Mouse (Mus musculus) CH12.LX (cell line): ENCODE results near the gene Cep295nl. TPM values are rescaled to one million over a fixed set of nuclear protein-coding genes. Genes with fewer than 3 reads are reported as not detected.

Experiments used
- DNase-seq: peaks from one replicate; pipeline ENCODE4 v3.0.0-alpha.2; 2013; ENCODE audit errors: extremely low read depth
- H3K27ac ChIP-seq: 2 replicates; pipeline ENCODE4 v1.5.1; 2012; ENCODE audit warnings: low read depth, mild to moderate bottlenecking, control low read depth, moderate library complexity; ENCODE audit not compliant: insufficient read depth
- H3K27me3 ChIP-seq: replicated peaks from 2 replicates; pipeline ENCODE3; 2012; ENCODE audit warnings: inconsistent platforms
- H3K36me3 ChIP-seq, 2 experiments: replicated peaks in 1 of 2; 2 replicates each; pipeline versions ENCODE3 to v1.6.1; 2012; ENCODE audit warnings: inconsistent platforms in 1 of 2, low read length in 1 of 2, mild to moderate bottlenecking in 1 of 2, mixed read lengths in 1 of 2, moderate library complexity in 1 of 2; ENCODE audit not compliant: control insufficient read depth in 1 of 2, insufficient read depth in 1 of 2
- H3K4me1 ChIP-seq, 2 experiments: 2 replicates each; pipeline ENCODE4 v1.6.1; 2012; ENCODE audit warnings: inconsistent platforms in 1 of 2, moderate library complexity in 1 of 2; ENCODE audit not compliant: insufficient read depth in 2 of 2, control insufficient read depth in 1 of 2
- H3K4me2 ChIP-seq: 2 replicates; pipeline ENCODE4 v1.6.1; 2012; ENCODE audit warnings: low read depth, mild to moderate bottlenecking, control low read depth; ENCODE audit not compliant: poor library complexity, insufficient read depth, severe bottlenecking
- H3K4me3 ChIP-seq, 3 experiments: fragments of 150-350 bp in 1 of 3; sonication (generic) in 1 of 3; replicated peaks in 1 of 3; 2 replicates each; pipeline versions ENCODE3 to v1.5.1; 2011 to 2012; ENCODE audit warnings: low read depth in 2 of 3, low read length in 2 of 3, mild to moderate bottlenecking in 2 of 3, moderate library complexity in 2 of 3, control low read depth in 1 of 3, improper control_type of control experiment in 1 of 3, inconsistent platforms in 1 of 3, mixed read lengths in 1 of 3; ENCODE audit not compliant: poor library complexity in 1 of 3
- H3K79me2 ChIP-seq: replicated peaks from 2 replicates; pipeline ENCODE4 v1.6.1; 2012; ENCODE audit warnings: mild to moderate bottlenecking, moderate library complexity; ENCODE audit not compliant: control insufficient read depth, poor library complexity, insufficient read depth, severe bottlenecking; ENCODE audit errors: extremely low read depth
- H3K9ac ChIP-seq: 2 replicates; pipeline ENCODE4 v1.6.1; 2012; ENCODE audit warnings: low read depth, mild to moderate bottlenecking, control low read depth, moderate library complexity; ENCODE audit not compliant: insufficient read depth
- H3K9me3 ChIP-seq: replicated peaks from 2 replicates; pipeline ENCODE3; 2012; ENCODE audit warnings: low read length, inconsistent platforms, mixed read lengths
- CTCF ChIP-seq, 2 experiments: IDR thresholded peaks in 1 of 2; conservative IDR thresholded peaks in 1 of 2; 2 replicates each; pipeline ENCODE4 v1.5.1; 2011 to 2012; ENCODE audit warnings: low read depth in 2 of 2, low read length in 2 of 2, improper control_type of control experiment in 1 of 2, inconsistent platforms in 1 of 2, mild to moderate bottlenecking in 1 of 2, moderate library complexity in 1 of 2
- JUN ChIP-seq: IDR thresholded peaks from 2 replicates; pipeline ENCODE4 v1.6.1; 2011; ENCODE audit warnings: low read depth, mild to moderate bottlenecking, low read length, improper control_type of control experiment, moderate library complexity; ENCODE audit not compliant: insufficient read depth
- KAT2A ChIP-seq: IDR thresholded peaks from 2 replicates; pipeline ENCODE4 v1.6.1; 2012; ENCODE audit warnings: low read length, improper control_type of control experiment, inconsistent platforms; ENCODE audit not compliant: insufficient replicate concordance
- MAX ChIP-seq: IDR thresholded peaks from 2 replicates; pipeline ENCODE4 v1.6.1; 2011; ENCODE audit warnings: low read length, improper control_type of control experiment
- MAZ ChIP-seq: IDR thresholded peaks from 2 replicates; pipeline ENCODE4 v1.6.1; 2012; ENCODE audit warnings: low read depth, mild to moderate bottlenecking, inconsistent platforms, low read length, improper control_type of control experiment, moderate library complexity
- MYC ChIP-seq: IDR thresholded peaks from 2 replicates; pipeline ENCODE4 v1.6.1; 2011; ENCODE audit warnings: low read depth, mild to moderate bottlenecking, improper control_type of control experiment, low read length
- NRF1 ChIP-seq: IDR thresholded peaks from 2 replicates; pipeline ENCODE4 v1.6.1; 2014; ENCODE audit warnings: low read depth, mild to moderate bottlenecking, inconsistent platforms, low read length, improper control_type of control experiment, moderate library complexity
- USF1 ChIP-seq: IDR thresholded peaks from 2 replicates; pipeline ENCODE4 v1.6.1; 2014; ENCODE audit warnings: low read depth, mild to moderate bottlenecking, inconsistent platforms, low read length, improper control_type of control experiment
- USF2 ChIP-seq: conservative IDR thresholded peaks from 2 replicates; pipeline ENCODE4 v1.6.1; 2011; ENCODE audit warnings: low read depth, low read length, improper control_type of control experiment
- dilution Hi-C: fragments of 300-500 bp; cut with MboI; formaldehyde crosslinking; loops from 2 replicates; pipeline ENCODE4 v1.14.3; 2020; ENCODE audit warnings: low sequenced_read_pairs; ENCODE audit not compliant: extremely low pct_unique_long_range_greater_than_20kb, extremely low pct_ligation_motif_present
- in situ Hi-C: fragments of 300-500 bp; cut with MboI; formaldehyde crosslinking; loops from 3 replicates; pipeline ENCODE4 v1.14.3; 2019; ENCODE audit warnings: low sequenced_read_pairs, low pct_ligation_motif_present, low pct_unique_long_range_greater_than_20kb, mixed read lengths
- polyA plus RNA-seq: library from polyadenylated mRNA; unstranded; fragments of >175 nt; gene quantifications from 2 replicates; pipeline ENCODE4 v1.2.1, GENCODE M21; 2012; ENCODE audit warnings: low read depth; ENCODE audit not compliant: insufficient read length
- total RNA-seq, 2 experiments: library from RNA; depleted of rRNA; stranded (reverse); fragments of 300-350 nt in 1 of 2; fragments of >200 nt in 1 of 2; gene quantifications; 2 replicates each; pipeline ENCODE4 v1.2.3; 2012 to 2014

Gene Cep295nl
- total and polyA plus RNA-seq, 3 experiments = not detected

DNA sequence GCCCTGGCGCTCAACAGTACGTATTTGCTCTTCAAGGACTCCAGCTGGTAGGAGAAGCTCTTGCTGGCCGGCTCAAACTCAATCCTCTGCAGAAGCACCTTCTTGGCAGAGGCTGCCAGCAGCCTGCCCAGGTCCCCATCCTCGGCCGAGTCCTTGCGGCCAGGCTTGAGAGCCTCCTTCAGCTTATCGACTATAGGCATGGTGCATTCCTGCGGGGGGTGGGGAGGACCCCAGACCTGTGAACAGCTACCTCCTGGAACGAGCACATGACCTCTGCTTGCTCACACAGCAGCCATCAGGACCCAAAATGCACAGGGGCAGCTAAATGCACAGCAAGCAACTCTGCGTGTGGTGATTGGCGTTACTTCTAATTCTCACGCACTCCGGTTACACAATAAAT is 56.5 kb downstream of the Cep295nl start:
- no peaks in the 10 kb centered on the region for H3K9me3 ChIP-seq
- dilution Hi-C loops (no loop called here), in situ Hi-C loops (no loop called here)
- peaks cover 59 to 74% of the 10 kb centered on the region in 2 experiments for H3K36me3 ChIP-seq
- H3K79me2 ChIP-seq = peaks cover 31% of the 10 kb centered on the region
- no peak overlapping the region for H3K27ac ChIP-seq
- no peak overlapping the region for H3K4me3 ChIP-seq
- no peak overlapping the region for H3K9ac ChIP-seq
- TF ChIP-seq USF1 (no peak), USF2 (no peak), NRF1 (no peak), MAX (no peak), MAZ (no peak), JUN (no peak), CTCF (conservative IDR thresholded peaks at IDR 0.05 in 1 of 2, IDR thresholded peaks at IDR 0.05 in 1 of 2; ENCODE audit: low read depth in 2 of 2, low read length in 2 of 2) (no peak), MYC (no peak), KAT2A (no peak)
- H3K27me3 ChIP-seq = no peaks in the 10 kb centered on the region
- no peak overlapping the region for H3K4me2 ChIP-seq
- DNase-seq = no peak
- peaks cover 2 to 20% of the 10 kb centered on the region in 2 experiments; a peak in 3 of 4 replicates for H3K4me1 ChIP-seq

Other genes starting within 250 kb of the Cep295nl start
- 0.08 TPM in 2 replicates for gene Dnah17, start 211.9 kb downstream of the Cep295nl start, total RNA-seq (2012; rRNA removed)
- 0.04 TPM in 1 of 2 replicates, not detected in the other for gene Dnah17, start 211.9 kb downstream of the Cep295nl start, total RNA-seq (2014; rRNA removed)
- 0.23 and 0.34 TPM in 2 replicates for gene Dnah17, start 211.9 kb downstream of the Cep295nl start, polyA plus RNA-seq
- 47.8 and 49.7 TPM in 2 replicates for gene Cyth1, start 93.9 kb downstream of the Cep295nl start, total RNA-seq (2012; rRNA removed)
- gene Cyth1, start 93.9 kb downstream of the Cep295nl start, total RNA-seq (2014; rRNA removed) = 108 and 122 TPM in 2 replicates
- 79.7 and 127 TPM in 2 replicates for gene Cyth1, start 93.9 kb downstream of the Cep295nl start, polyA plus RNA-seq
- gene Usp36, start 52.3 kb downstream of the Cep295nl start, total RNA-seq (2012; rRNA removed) = 19.5 and 25.5 TPM in 2 replicates
- gene Usp36, start 52.3 kb downstream of the Cep295nl start, total RNA-seq (2014; rRNA removed) = 9.8 and 10.7 TPM in 2 replicates
- 38.7 and 42.6 TPM in 2 replicates for gene Usp36, start 52.3 kb downstream of the Cep295nl start, polyA plus RNA-seq
- 0.34 and 0.38 TPM in 2 replicates for gene Timp2, start 13.2 kb upstream of the Cep295nl start, total RNA-seq (2012; rRNA removed)
- gene Timp2, start 13.2 kb upstream of the Cep295nl start, total RNA-seq (2014; rRNA removed) = 0.12 TPM in 1 of 2 replicates, not detected in the other
- gene Timp2, start 13.2 kb upstream of the Cep295nl start, polyA plus RNA-seq = 0.57 TPM in 1 of 2 replicates, not detected in the other
- gene Lgals3bp, start 59.6 kb upstream of the Cep295nl start, total RNA-seq (2012; rRNA removed) = 67.3 and 93.0 TPM in 2 replicates
- 134 and 146 TPM in 2 replicates for gene Lgals3bp, start 59.6 kb upstream of the Cep295nl start, total RNA-seq (2014; rRNA removed)
- gene Lgals3bp, start 59.6 kb upstream of the Cep295nl start, polyA plus RNA-seq = 310 and 338 TPM in 2 replicates
- gene Cant1, start 76.6 kb upstream of the Cep295nl start, total RNA-seq (2012; rRNA removed) = 36.7 and 40.2 TPM in 2 replicates
- gene Cant1, start 76.6 kb upstream of the Cep295nl start, total RNA-seq (2014; rRNA removed) = 25.1 and 28.8 TPM in 2 replicates
- gene Cant1, start 76.6 kb upstream of the Cep295nl start, polyA plus RNA-seq = 31.2 and 31.8 TPM in 2 replicates
- 0.13 and 0.76 TPM in 2 replicates for gene C1qtnf1, start 85.7 kb upstream of the Cep295nl start, total RNA-seq (2012; rRNA removed)
- gene C1qtnf1, start 85.7 kb upstream of the Cep295nl start, total RNA-seq (2014; rRNA removed) = 0.15 and 0.19 TPM in 2 replicates
- 0.12 TPM in 1 of 2 replicates, not detected in the other for gene C1qtnf1, start 85.7 kb upstream of the Cep295nl start, polyA plus RNA-seq
- gene Engase, start 134.3 kb upstream of the Cep295nl start, total RNA-seq (2012; rRNA removed) = 12.1 and 13.6 TPM in 2 replicates
- 6.0 and 7.0 TPM in 2 replicates for gene Engase, start 134.3 kb upstream of the Cep295nl start, total RNA-seq (2014; rRNA removed)
- gene Engase, start 134.3 kb upstream of the Cep295nl start, polyA plus RNA-seq = 6.2 and 9.7 TPM in 2 replicates